Mouse (Mus musculus): ENCODE data around the gene Cryl1. TPM values are rescaled to one million over a fixed set of nuclear protein-coding genes. Genes with fewer than 3 reads are reported as not detected.

Cryl1 gene
- total and polyA plus RNA-seq, 2 experiments from 2014 or later = 11.5 to 19.2 TPM

GRCm38 (mm10) chr14:57318812-57319211 lies 79.5 kb downstream of the Cryl1 start:
- Histone ChIP-seq H3K4me2 (ENCODE audit: low read depth) (no peak overlapping the region), H3K9ac (no peak overlapping the region), H3K27ac (ENCODE audit: low read depth, low read length) (no peak overlapping the region), H3K27me3 (ENCODE audit: insufficient read depth, low read length) (no peaks in the 10 kb centered on the region), H3K9me3 (ENCODE audit: low read length) (no peaks in the 10 kb centered on the region), H3K36me3 (ENCODE audit: insufficient read depth) (no peaks in the 10 kb centered on the region), H3K4me1 (ENCODE audit: insufficient read depth) (peaks cover 3% of the 10 kb centered on the region; the same call in 1 of the 2 replicates), H3K4me3 (ENCODE audit: low read depth, low read length) (no peak overlapping the region)
- ATAC-seq (no peak), DNase-seq (no peak)
- WGBS = 80% methylated on average over 1 of the region's 1 CpGs
- no peak for TF ChIP-seq CTCF (IDR thresholded peaks at IDR 0.05; ENCODE audit: low read depth)

GRCm38 (mm10) chr14:57316662-57317600 lies 81.4 kb downstream of the Cryl1 start:
- DNase-seq = no peak
- Histone ChIP-seq H3K4me1 (ENCODE audit: insufficient read depth) (peaks cover 3% of the 10 kb centered on the region; the same call in 1 of the 2 replicates), H3K4me3 (ENCODE audit: low read depth, low read length) (no peak overlapping the region), H3K27me3 (ENCODE audit: insufficient read depth, low read length) (no peaks in the 10 kb centered on the region), H3K9ac (no peak overlapping the region), H3K4me2 (ENCODE audit: low read depth) (no peak overlapping the region), H3K36me3 (ENCODE audit: insufficient read depth) (no peaks in the 10 kb centered on the region), H3K27ac (ENCODE audit: low read depth, low read length) (no peak overlapping the region), H3K9me3 (ENCODE audit: low read length) (no peaks in the 10 kb centered on the region)
- ATAC-seq = no peak
- TF ChIP-seq CTCF (IDR thresholded peaks at IDR 0.05; ENCODE audit: low read depth) = no peak
- WGBS = 70% methylated on average over 16 of the region's 16 CpGs

GRCm38 (mm10) chr14:57315976-57316375 lies 82.4 kb downstream of the Cryl1 start:
- H3K27me3 ChIP-seq (ENCODE audit: insufficient read depth, low read length) = no peaks in the 10 kb centered on the region
- WGBS = 15% methylated on average over 3 of the region's 3 CpGs
- no peaks in the 10 kb centered on the region for H3K36me3 ChIP-seq (ENCODE audit: insufficient read depth)
- peaks cover 3% of the 10 kb centered on the region; the same call in 1 of the 2 replicates for H3K4me1 ChIP-seq (ENCODE audit: insufficient read depth)
- no peak overlapping the region for H3K4me2 ChIP-seq (ENCODE audit: low read depth)
- no peak for TF ChIP-seq CTCF (IDR thresholded peaks at IDR 0.05; ENCODE audit: low read depth)
- H3K9ac ChIP-seq = no peak overlapping the region
- DNase-seq = peak; percentile 35
- H3K27ac ChIP-seq (ENCODE audit: low read depth, low read length) = no peak overlapping the region
- no peak overlapping the region for H3K4me3 ChIP-seq (ENCODE audit: low read depth, low read length)
- H3K9me3 ChIP-seq (ENCODE audit: low read length) = no peaks in the 10 kb centered on the region
- peak; percentile 69 for ATAC-seq

GRCm38 (mm10) chr14:57315551-57315950 lies 82.8 kb downstream of the Cryl1 start:
- no peaks in the 10 kb centered on the region for H3K36me3 ChIP-seq (ENCODE audit: insufficient read depth)
- no peaks in the 10 kb centered on the region for H3K27me3 ChIP-seq (ENCODE audit: insufficient read depth, low read length)
- peaks cover 3% of the 10 kb centered on the region; the same call in 1 of the 2 replicates for H3K4me1 ChIP-seq (ENCODE audit: insufficient read depth)
- H3K4me2 ChIP-seq (ENCODE audit: low read depth) = no peak overlapping the region
- ATAC-seq (0 out of 2 replicates have a peak, but pooled peaks have one; percentile 3), DNase-seq (peak; percentile 9)
- no peak overlapping the region for H3K4me3 ChIP-seq (ENCODE audit: low read depth, low read length)
- TF ChIP-seq CTCF (IDR thresholded peaks at IDR 0.05; ENCODE audit: low read depth) = no peak
- WGBS = 34% methylated on average over 7 of the region's 7 CpGs
- no peak overlapping the region for H3K27ac ChIP-seq (ENCODE audit: low read depth, low read length)
- H3K9ac ChIP-seq = no peak overlapping the region
- no peaks in the 10 kb centered on the region for H3K9me3 ChIP-seq (ENCODE audit: low read length)

GRCm38 (mm10) chr14:57301600-57302230 lies 96.6 kb downstream of the Cryl1 start:
- Histone ChIP-seq H3K9ac (no peak overlapping the region), H3K4me2 (ENCODE audit: low read depth) (no peak overlapping the region), H3K9me3 (ENCODE audit: low read length) (no peaks in the 10 kb centered on the region), H3K4me3 (ENCODE audit: low read depth, low read length) (no peak overlapping the region), H3K27ac (ENCODE audit: low read depth, low read length) (no peak overlapping the region), H3K27me3 (ENCODE audit: insufficient read depth, low read length) (no peaks in the 10 kb centered on the region), H3K4me1 (ENCODE audit: insufficient read depth) (no peaks in the 10 kb centered on the region), H3K36me3 (ENCODE audit: insufficient read depth) (no peaks in the 10 kb centered on the region)
- DNase-seq (no peak), ATAC-seq (peak; percentile 50; the same call in 1 of the 2 replicates)
- TF ChIP-seq CTCF (IDR thresholded peaks at IDR 0.05; ENCODE audit: low read depth) = no peak
- WGBS = 89% methylated on average over 11 of the region's 11 CpGs

GRCm38 (mm10) chr14:57300530-57300929 lies 97.8 kb downstream of the Cryl1 start:
- 50% methylated on average over 2 of the region's 2 CpGs for WGBS
- no peaks in the 10 kb centered on the region for H3K9me3 ChIP-seq (ENCODE audit: low read length)

GRCm38 (mm10) chr14:57297672-57298071 lies 100.7 kb downstream of the Cryl1 start:
- WGBS = 65% methylated on average over 5 of the region's 5 CpGs
- no peaks in the 10 kb centered on the region for H3K4me1 ChIP-seq (ENCODE audit: insufficient read depth)
- no peak overlapping the region for H3K4me3 ChIP-seq (ENCODE audit: low read depth, low read length)
- no peak for ATAC-seq
- H3K9me3 ChIP-seq (ENCODE audit: low read length) = no peaks in the 10 kb centered on the region
- no peak overlapping the region for H3K4me2 ChIP-seq (ENCODE audit: low read depth)
- DNase-seq = no peak
- no peak overlapping the region for H3K9ac ChIP-seq
- H3K27ac ChIP-seq (ENCODE audit: low read depth, low read length) = no peak overlapping the region
- no peaks in the 10 kb centered on the region for H3K27me3 ChIP-seq (ENCODE audit: insufficient read depth, low read length)
- TF ChIP-seq CTCF (IDR thresholded peaks at IDR 0.05; ENCODE audit: low read depth) = no peak
- no peaks in the 10 kb centered on the region for H3K36me3 ChIP-seq (ENCODE audit: insufficient read depth)

More at GRCm38 (mm10) chr14:57300530-57300929, 97.8 kb downstream of the Cryl1 start:
- Histone ChIP-seq H3K27ac (ENCODE audit: low read depth, low read length) (no peak overlapping the region), H3K4me1 (ENCODE audit: insufficient read depth) (no peaks in the 10 kb centered on the region), H3K27me3 (ENCODE audit: insufficient read depth, low read length) (no peaks in the 10 kb centered on the region), H3K9ac (no peak overlapping the region), H3K36me3 (ENCODE audit: insufficient read depth) (no peaks in the 10 kb centered on the region), H3K4me3 (ENCODE audit: low read depth, low read length) (no peak overlapping the region), H3K4me2 (ENCODE audit: low read depth) (no peak overlapping the region)
- DNase-seq (no peak), ATAC-seq (no peak)
- no peak for TF ChIP-seq CTCF (IDR thresholded peaks at IDR 0.05; ENCODE audit: low read depth)

Measured in forebrain, postnatal 0 days (tissue).